Mouse (Mus musculus) liver, postnatal 0 days (tissue): ENCODE measurements around the gene Hoxb8. TPM values are rescaled to one million over a fixed set of nuclear protein-coding genes. Genes with fewer than 3 reads are reported as not detected.

Experiments
- ATAC-seq: fragments of 200-750 bp; cut with Nextera tagmentation; 2 replicates; pipeline ENCODE4 v1.8.0; 2017; ENCODE audit warnings: mild to moderate bottlenecking, moderate library complexity
- DNase-seq: peaks from one replicate; pipeline ENCODE4 v3.0.0-alpha.2; 2016
- H3K27ac ChIP-seq: fragments of 300-500 bp; sonication (generic); 2 replicates; pipeline ENCODE4 v1.5.1; 2014; ENCODE audit warnings: antibody characterized with exemption, moderate library complexity, mild to moderate bottlenecking, low read depth
- H3K27me3 ChIP-seq: fragments of 300-500 bp; sonication (generic); 2 replicates; pipeline ENCODE4 v1.6.1; 2014; ENCODE audit warnings: low read length, control low read depth, mixed read lengths; ENCODE audit not compliant: insufficient read depth
- H3K36me3 ChIP-seq: fragments of 300-500 bp; sonication (generic); replicated peaks from 2 replicates; pipeline ENCODE4 v1.6.1; 2014; ENCODE audit warnings: mild to moderate bottlenecking, control low read depth, low read length, moderate library complexity, mixed read lengths; ENCODE audit not compliant: insufficient read depth
- H3K4me1 ChIP-seq: fragments of 300-500 bp; sonication (generic); 2 replicates; pipeline ENCODE4 v1.6.1; 2014; ENCODE audit warnings: antibody characterized with exemption, mild to moderate bottlenecking, control low read depth; ENCODE audit not compliant: insufficient read depth
- H3K4me2 ChIP-seq: fragments of 300-500 bp; sonication (generic); 2 replicates; pipeline ENCODE4 v1.6.1; 2014; ENCODE audit warnings: low read depth, mild to moderate bottlenecking, low read length, moderate library complexity, mixed read lengths
- H3K4me3 ChIP-seq: fragments of 300-500 bp; sonication (generic); 2 replicates; pipeline ENCODE4 v1.5.1; 2014; ENCODE audit warnings: low read depth, low read length
- H3K9ac ChIP-seq: fragments of 300-500 bp; sonication (generic); replicated peaks from 2 replicates; pipeline ENCODE4 v1.6.1; 2014; ENCODE audit warnings: mild to moderate bottlenecking, moderate library complexity
- H3K9me3 ChIP-seq: fragments of 300-500 bp; sonication (generic); 2 replicates; pipeline ENCODE4 v1.6.1; 2016; ENCODE audit warnings: mild to moderate bottlenecking, control low read depth, low read length, mixed read lengths
- CTCF ChIP-seq: sonication (generic); IDR thresholded peaks from 2 replicates; pipeline ENCODE4 v1.5.1; 2016; ENCODE audit warnings: antibody characterized with exemption, low read depth
- EP300 ChIP-seq: IDR thresholded peaks from 2 replicates; pipeline ENCODE4 v1.6.1; 2016; ENCODE audit warnings: antibody characterized with exemption, low read depth, mild to moderate bottlenecking
- WGBS: fragments of 180-500 bp; shearing (Covaris S2); extraction: QIAGEN DNeasy Blood & Tissue Kit; methylation state at CpG from one replicate; pipeline ENCODE4 v1.1.7; 2014; ENCODE audit not compliant: insufficient replicate concordance; 5-methylcytosine and 5-hydroxymethylcytosine counted together
- polyA plus RNA-seq: library from polyadenylated mRNA; unstranded; fragments of >200 nt; fragmentation: Nextera tagmentation; extraction: Ambion mirVana; gene quantifications from 2 replicates; pipeline ENCODE4 v1.2.1, GENCODE M21; 2015

The Hoxb8 gene
- polyA plus RNA-seq, 1 experiment from 2014 or later = not detected

DNA sequence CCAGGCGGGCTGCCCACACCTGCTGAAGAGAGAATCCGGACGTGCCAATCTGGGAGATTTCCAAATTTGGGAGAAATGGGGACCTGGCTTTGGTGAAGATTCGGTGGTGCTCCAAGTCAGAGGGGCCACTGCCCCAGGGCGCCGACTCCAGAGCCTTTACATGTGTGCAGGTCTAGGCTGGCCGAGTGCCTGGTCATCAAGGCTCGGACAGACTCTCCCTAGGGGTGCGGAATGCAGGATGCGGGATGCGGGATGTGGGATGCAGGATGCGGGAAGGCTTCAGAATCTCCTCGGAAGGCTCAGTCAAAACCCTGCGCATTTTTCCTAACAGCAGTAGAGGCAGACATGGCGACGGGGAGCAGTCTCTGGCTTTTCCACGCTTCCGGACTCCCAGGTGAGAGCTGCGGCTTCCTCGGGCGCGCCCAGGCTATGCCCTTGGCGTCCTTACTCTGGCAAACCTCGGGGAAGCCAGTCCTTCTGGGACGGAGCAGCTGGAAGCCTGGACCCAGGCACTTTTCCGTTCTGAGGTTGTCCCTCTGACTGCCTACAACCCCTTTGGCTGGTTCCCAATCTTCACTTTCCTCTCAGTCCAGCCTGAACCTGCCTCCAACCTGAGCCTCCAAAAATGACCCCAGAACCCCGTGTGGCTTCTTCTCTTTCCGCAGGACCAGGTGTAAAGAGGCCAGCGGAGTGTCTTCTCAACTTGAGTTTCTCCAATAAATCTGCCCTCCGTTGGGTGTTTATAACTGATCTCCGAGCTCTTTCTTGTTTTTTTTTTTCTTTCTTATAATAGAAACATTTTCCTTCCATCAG, 2.1 kb upstream of the Hoxb8 start:
- no peak for DNase-seq
- TF ChIP-seq CTCF (no peak), EP300 (no peak)

DNA sequence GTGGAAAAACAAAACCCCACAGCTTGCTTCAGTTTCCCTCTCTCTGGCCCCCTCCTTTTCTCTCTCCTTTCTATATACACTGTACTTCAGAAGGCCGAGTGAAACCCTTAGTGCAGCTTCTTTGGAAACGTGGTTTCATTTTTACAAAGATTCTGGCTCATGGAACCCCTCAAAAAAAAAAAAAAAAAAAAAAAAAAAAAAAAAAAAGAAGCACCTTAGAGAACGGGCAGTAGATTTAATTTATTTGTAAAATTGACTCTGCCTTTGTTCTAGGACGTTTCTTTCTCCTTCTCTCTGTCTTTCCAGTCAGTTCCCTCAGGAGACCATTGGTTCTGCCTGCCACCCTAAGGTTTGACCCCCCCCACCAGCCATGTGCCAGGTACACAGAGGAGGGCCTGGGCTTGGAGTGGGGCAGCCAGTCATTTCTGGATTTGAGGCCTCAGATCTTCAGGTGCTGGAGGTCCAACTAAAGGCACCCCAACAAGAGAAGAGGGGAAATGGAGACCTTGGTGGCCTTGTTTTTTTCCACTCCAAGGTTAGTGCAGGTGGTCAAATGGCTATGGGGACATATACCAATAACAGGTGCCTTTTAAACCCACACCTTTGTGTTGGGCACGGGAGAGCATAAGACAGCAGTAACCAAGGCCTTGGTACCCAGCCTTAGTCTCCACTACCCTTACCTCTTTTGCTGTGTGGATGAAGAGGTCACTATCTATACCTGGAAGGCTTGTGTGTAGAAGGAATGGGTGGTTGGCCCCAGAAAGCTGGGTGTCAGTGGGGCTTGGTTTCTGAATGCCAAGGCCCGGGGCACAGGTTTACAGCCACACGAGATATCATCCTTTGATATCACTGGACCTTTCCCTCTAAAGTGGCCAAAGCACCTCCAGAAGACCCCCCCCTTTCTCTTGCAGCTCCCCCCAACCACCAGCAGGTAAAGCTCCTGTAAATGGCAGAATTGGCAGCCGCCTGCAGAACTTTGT, 1.0 kb upstream of the Hoxb8 start:
- Histone ChIP-seq H3K4me3 (no peak overlapping the region), H3K9me3 (no peaks in the 10 kb centered on the region), H3K9ac (no peak overlapping the region), H3K36me3 (no peaks in the 10 kb centered on the region), H3K27me3 (peaks cover 94% of the 10 kb centered on the region), H3K27ac (no peak overlapping the region), H3K4me1 (no peaks in the 10 kb centered on the region), H3K4me2 (no peak overlapping the region)
- ATAC-seq (no peak), DNase-seq (no peak)
- WGBS = 17% methylated on average over 8 of the region's 8 CpGs
- TF ChIP-seq EP300 (no peak), CTCF (no peak)

More for the DNA sequence above, 2.1 kb upstream of the Hoxb8 start:
- H3K27me3 ChIP-seq = peaks cover 94% of the 10 kb centered on the region
- no peak for ATAC-seq
- no peaks in the 10 kb centered on the region for H3K36me3 ChIP-seq
- H3K4me3 ChIP-seq = no peak overlapping the region
- no peak overlapping the region for H3K4me2 ChIP-seq
- H3K9me3 ChIP-seq = no peaks in the 10 kb centered on the region
- 5% methylated on average over 31 of the region's 31 CpGs for WGBS
- no peaks in the 10 kb centered on the region for H3K4me1 ChIP-seq
- no peak overlapping the region for H3K9ac ChIP-seq
- no peak overlapping the region for H3K27ac ChIP-seq

DNA sequence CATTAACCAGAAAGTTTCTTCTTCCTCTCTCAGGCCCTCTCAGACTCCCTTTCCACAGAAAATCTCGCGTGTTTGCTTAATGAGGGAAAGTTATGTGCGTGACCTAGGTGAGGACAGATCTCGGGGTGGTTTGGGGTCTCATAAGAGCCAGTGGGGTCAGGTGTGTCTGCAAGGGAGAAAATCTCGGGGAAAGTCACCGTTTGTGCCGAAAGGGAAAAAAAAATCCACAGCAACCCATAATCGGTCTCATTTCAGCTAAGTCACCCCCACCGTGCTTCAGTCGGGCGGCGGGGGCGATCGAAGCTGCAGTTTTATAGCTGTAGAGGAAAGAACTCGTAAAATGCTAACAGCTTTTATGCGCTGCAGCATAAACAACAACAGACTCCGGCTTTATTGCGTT, 309 bp upstream of the Hoxb8 start:
- TF ChIP-seq CTCF (no peak), EP300 (no peak)
- no peaks in the 10 kb centered on the region for H3K4me1 ChIP-seq
- no peak for ATAC-seq
- no peaks in the 10 kb centered on the region for H3K36me3 ChIP-seq
- H3K4me2 ChIP-seq = no peak overlapping the region
- H3K27ac ChIP-seq = no peak overlapping the region
- no peak for DNase-seq
- WGBS = 8% methylated on average over 18 of the region's 18 CpGs
- no peak overlapping the region for H3K4me3 ChIP-seq
- no peak overlapping the region for H3K9ac ChIP-seq
- H3K27me3 ChIP-seq = peaks cover 94% of the 10 kb centered on the region
- H3K9me3 ChIP-seq = no peaks in the 10 kb centered on the region

- Histone ChIP-seq H3K9me3 (no peaks in the 10 kb centered on the region), H3K27me3 (peaks cover 94% of the 10 kb centered on the region), H3K36me3 (no peaks in the 10 kb centered on the region), H3K4me3 (0 out of 2 replicates have a peak overlapping the region, but pooled peaks have one; percentile 6), H3K27ac (no peak overlapping the region), H3K9ac (no peak overlapping the region), H3K4me2 (no peak overlapping the region), H3K4me1 (no peaks in the 10 kb centered on the region)
- ATAC-seq (no peak), DNase-seq (no peak)
- TF ChIP-seq CTCF = no peak
- no peak for TF ChIP-seq EP300
- WGBS = 1% methylated on average over 47 of the region's 49 CpGs
Measured at GRCm38 (mm10) chr11:96282795-96283430, 1.2 kb downstream of the Hoxb8 start.

- Histone ChIP-seq H3K9ac (no peak overlapping the region), H3K9me3 (no peaks in the 10 kb centered on the region), H3K36me3 (no peaks in the 10 kb centered on the region), H3K27ac (no peak overlapping the region), H3K4me1 (no peaks in the 10 kb centered on the region), H3K27me3 (peaks cover 95% of the 10 kb centered on the region), H3K4me3 (peak overlapping the region; percentile 30), H3K4me2 (peak overlapping the region; percentile 49)
- TF ChIP-seq EP300 (no peak), CTCF (0 out of 2 replicates have a peak, but pooled peaks have one; percentile 1)
- WGBS = 1% methylated on average over 44 of the region's 49 CpGs
- no peak for DNase-seq
- ATAC-seq = no peak
Measured at GRCm38 (mm10) chr11:96284041-96284749, 2.5 kb downstream of the Hoxb8 start.
